Mouse (Mus musculus) CH12.LX (cell line): Measurements from ENCODE around the gene Taldo1.

Experiments
- CTCF ChIP-seq, 2 experiments: IDR thresholded peaks in 1 of 2; conservative IDR thresholded peaks in 1 of 2; 2 replicates each; pipeline ENCODE4 v1.5.1; 2011 to 2012; ENCODE audit warnings: low read depth in 2 of 2, low read length in 2 of 2, improper control_type of control experiment in 1 of 2, inconsistent platforms in 1 of 2, mild to moderate bottlenecking in 1 of 2, moderate library complexity in 1 of 2
- E2F4 ChIP-seq: IDR thresholded peaks from 2 replicates; pipeline ENCODE4 v1.6.1; 2011; ENCODE audit warnings: low read depth, low read length, improper control_type of control experiment; ENCODE audit not compliant: insufficient replicate concordance
- EP300 ChIP-seq: IDR thresholded peaks from 2 replicates; pipeline ENCODE4 v1.6.1; 2011; ENCODE audit warnings: low read length, improper control_type of control experiment
- MAX ChIP-seq: IDR thresholded peaks from 2 replicates; pipeline ENCODE4 v1.6.1; 2011; ENCODE audit warnings: low read length, improper control_type of control experiment
- POLR2A ChIP-seq: IDR thresholded peaks from 2 replicates; pipeline ENCODE4 v1.6.1; 2011; ENCODE audit warnings: low read depth, mild to moderate bottlenecking, improper control_type of control experiment, low read length
- SIN3A ChIP-seq: IDR thresholded peaks from 2 replicates; pipeline ENCODE4 v1.6.1; 2012; ENCODE audit warnings: low read length, improper control_type of control experiment, inconsistent platforms
- TBP ChIP-seq: conservative IDR thresholded peaks from 2 replicates; pipeline ENCODE4 v1.6.1; 2011; ENCODE audit warnings: low read depth, low read length, improper control_type of control experiment
- UBTF ChIP-seq: IDR thresholded peaks from 2 replicates; pipeline ENCODE4 v1.6.1; 2012; ENCODE audit warnings: low read depth, mild to moderate bottlenecking, inconsistent platforms, low read length, improper control_type of control experiment, moderate library complexity
- USF2 ChIP-seq: conservative IDR thresholded peaks from 2 replicates; pipeline ENCODE4 v1.6.1; 2011; ENCODE audit warnings: low read depth, low read length, improper control_type of control experiment
- ZMIZ1 ChIP-seq: IDR thresholded peaks from 2 replicates; pipeline ENCODE4 v1.6.1; 2012; ENCODE audit warnings: low read depth, mild to moderate bottlenecking, inconsistent platforms, low read length, improper control_type of control experiment

GRCm38 (mm10) chr7:141344787-141345186, 47.2 kb upstream of the Taldo1 start:
- TF ChIP-seq EP300 = peak; percentile 28; the same call in 1 of the 2 replicates
- TF ChIP-seq UBTF = no peak
- no peak for TF ChIP-seq POLR2A
- TF ChIP-seq MAX = no peak
- TF ChIP-seq ZMIZ1 = no peak
- TF ChIP-seq SIN3A = no peak
- no peak for TF ChIP-seq CTCF (conservative IDR thresholded peaks at IDR 0.05 in 1 of 2, IDR thresholded peaks at IDR 0.05 in 1 of 2; ENCODE audit: low read depth in 2 of 2, low read length in 2 of 2)
- TF ChIP-seq USF2 = no peak
- TF ChIP-seq E2F4 = no peak
- TF ChIP-seq TBP = no peak
